Mouse (Mus musculus): ENCODE results near the gene Gm9040. TPM values are rescaled to one million over a fixed set of nuclear protein-coding genes. Genes with fewer than 3 reads are reported as not detected.
"Not testable (repeated sequence)": the region's sequence is repeated elsewhere in the genome, so short reads cannot be mapped to it uniquely, and the experiment has no call there.

Gene Gm9040
- total and polyA plus RNA-seq, 3 experiments: not detected

- H3K9ac ChIP-seq (ENCODE audit: insufficient read depth, low read depth); H3K36me3 ChIP-seq (replicated peaks in 1 of 2; ENCODE audit: control insufficient read depth in 1 of 2, insufficient read depth in 1 of 2, low read length in 1 of 2); dilution Hi-C loops (cut with MboI; ENCODE audit: extremely low pct_ligation_motif_present, extremely low pct_unique_long_range_greater_than_20kb, low sequenced_read_pairs); H3K27me3 ChIP-seq (replicated peaks); in situ Hi-C loops (cut with MboI; ENCODE audit: low pct_ligation_motif_present, low pct_unique_long_range_greater_than_20kb, low sequenced_read_pairs); H3K79me2 ChIP-seq (replicated peaks; ENCODE audit: control insufficient read depth, extremely low read depth, insufficient read depth, poor library complexity, severe bottlenecking); H3K4me2 ChIP-seq (ENCODE audit: insufficient read depth, low read depth, poor library complexity, severe bottlenecking); H3K4me1 ChIP-seq (ENCODE audit: control insufficient read depth in 1 of 2, insufficient read depth in 2 of 2); H3K9me3 ChIP-seq (replicated peaks; ENCODE audit: low read length); H3K4me3 ChIP-seq (replicated peaks in 1 of 3; ENCODE audit: low read depth in 2 of 3, low read length in 2 of 3, poor library complexity in 1 of 3); H3K27ac ChIP-seq (ENCODE audit: insufficient read depth, low read depth); DNase-seq (ENCODE audit: extremely low read depth): not testable (repeated sequence)
Observed at GRCm38 (mm10) chr10:118337731-118338130, 11.0 kb upstream of the Gm9040 start, which contains the start of gene Gm9045. Gene Gm9045 (minus strand): TSS chr10:118337831.

DNA sequence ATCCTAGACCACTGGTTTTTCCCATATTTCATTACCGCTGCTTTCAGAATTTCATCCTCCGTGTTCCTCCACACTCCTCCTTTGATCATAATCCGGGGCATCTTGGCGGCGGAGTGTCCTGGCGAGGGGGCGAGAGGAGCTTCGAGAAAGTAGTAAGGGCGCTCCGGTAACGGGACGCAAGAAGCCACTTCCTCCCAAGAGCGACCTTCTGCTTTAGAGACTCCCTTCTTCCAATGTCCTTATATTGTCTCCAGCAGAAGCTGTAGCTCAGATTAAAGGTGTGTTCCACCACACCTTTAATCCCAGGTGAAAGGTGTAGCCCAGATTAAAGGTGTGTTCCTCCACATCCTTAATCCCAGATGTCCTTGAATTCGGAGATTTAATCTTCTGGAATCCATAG is 5.5 kb upstream of the Gm9040 start, which contains the start of gene Gm9044:
Gm9044 (minus strand) TSS at position 101 of the 400 bp plus-strand sequence.
- H3K79me2 ChIP-seq (replicated peaks; ENCODE audit: control insufficient read depth, extremely low read depth, insufficient read depth, poor library complexity, severe bottlenecking); dilution Hi-C loops (cut with MboI; ENCODE audit: extremely low pct_ligation_motif_present, extremely low pct_unique_long_range_greater_than_20kb, low sequenced_read_pairs); H3K9ac ChIP-seq (ENCODE audit: insufficient read depth, low read depth); H3K27ac ChIP-seq (ENCODE audit: insufficient read depth, low read depth); H3K27me3 ChIP-seq (replicated peaks); H3K36me3 ChIP-seq (replicated peaks in 1 of 2; ENCODE audit: control insufficient read depth in 1 of 2, insufficient read depth in 1 of 2, low read length in 1 of 2); H3K9me3 ChIP-seq (replicated peaks; ENCODE audit: low read length); H3K4me1 ChIP-seq (ENCODE audit: control insufficient read depth in 1 of 2, insufficient read depth in 2 of 2); DNase-seq (ENCODE audit: extremely low read depth); H3K4me2 ChIP-seq (ENCODE audit: insufficient read depth, low read depth, poor library complexity, severe bottlenecking); H3K4me3 ChIP-seq (replicated peaks in 1 of 3; ENCODE audit: low read depth in 2 of 3, low read length in 2 of 3, poor library complexity in 1 of 3); in situ Hi-C loops (cut with MboI; ENCODE audit: low pct_ligation_motif_present, low pct_unique_long_range_greater_than_20kb, low sequenced_read_pairs): not testable (repeated sequence)

GRCm38 (mm10) chr10:118319024-118319423 is 7.7 kb downstream of the Gm9040 start:
- no peaks in the 10 kb centered on the region for H3K27me3 ChIP-seq (replicated peaks)
- no peak for TF ChIP-seq KAT2A (IDR thresholded peaks at IDR 0.05; ENCODE audit: insufficient replicate concordance, low read length)
- TF ChIP-seq MYC (IDR thresholded peaks at IDR 0.05; ENCODE audit: low read depth, low read length): no peak
- no peak for TF ChIP-seq SMC3 (IDR thresholded peaks at IDR 0.05; ENCODE audit: low read depth, low read length)
- TF ChIP-seq MEF2A (IDR thresholded peaks at IDR 0.05; ENCODE audit: borderline replicate concordance, low read depth, low read length): no peak
- no peak for TF ChIP-seq TBP (conservative IDR thresholded peaks at IDR 0.05; ENCODE audit: low read depth, low read length)
- TF ChIP-seq GABPA (IDR thresholded peaks at IDR 0.05; ENCODE audit: insufficient replicate concordance, low read depth, low read length): no peak
- TF ChIP-seq SIN3A (IDR thresholded peaks at IDR 0.05; ENCODE audit: low read length): no peak
- TF ChIP-seq EP300 (IDR thresholded peaks at IDR 0.05; ENCODE audit: low read length): no peak
- no peak for TF ChIP-seq RAD21 (IDR thresholded peaks at IDR 0.05; ENCODE audit: low read depth, low read length)
- no peak for TF ChIP-seq USF2 (conservative IDR thresholded peaks at IDR 0.05; ENCODE audit: low read depth, low read length)
- no peak for TF ChIP-seq MAX (IDR thresholded peaks at IDR 0.05; ENCODE audit: low read length)
- TF ChIP-seq ELF1 (IDR thresholded peaks at IDR 0.05; ENCODE audit: low read depth, low read length): no peak
- TF ChIP-seq CHD1 (IDR thresholded peaks at IDR 0.05; ENCODE audit: low read depth, low read length): no peak
- TF ChIP-seq POLR2A (IDR thresholded peaks at IDR 0.05; ENCODE audit: low read depth, low read length): no peak
- no peak for TF ChIP-seq E2F4 (IDR thresholded peaks at IDR 0.05; ENCODE audit: insufficient replicate concordance, low read depth, low read length)
- in situ Hi-C loops (cut with MboI; ENCODE audit: low pct_ligation_motif_present, low pct_unique_long_range_greater_than_20kb, low sequenced_read_pairs): no loop called here
- H3K79me2 ChIP-seq (replicated peaks; ENCODE audit: control insufficient read depth, extremely low read depth, insufficient read depth, poor library complexity, severe bottlenecking): no peaks in the 10 kb centered on the region
- no peak overlapping the region for H3K4me3 ChIP-seq (replicated peaks in 1 of 3; ENCODE audit: low read depth in 2 of 3, low read length in 2 of 3, poor library complexity in 1 of 3)
- H3K9ac ChIP-seq (ENCODE audit: insufficient read depth, low read depth): no peak overlapping the region
- no peak overlapping the region for H3K27ac ChIP-seq (ENCODE audit: insufficient read depth, low read depth)
- H3K9me3 ChIP-seq (replicated peaks; ENCODE audit: low read length): no peaks in the 10 kb centered on the region
- H3K4me2 ChIP-seq (ENCODE audit: insufficient read depth, low read depth, poor library complexity, severe bottlenecking): no peak overlapping the region
- DNase-seq (ENCODE audit: extremely low read depth): peak; percentile 2
- H3K4me1 ChIP-seq (ENCODE audit: control insufficient read depth in 1 of 2, insufficient read depth in 2 of 2): no peaks in the 10 kb centered on the region
- dilution Hi-C loops (cut with MboI; ENCODE audit: extremely low pct_ligation_motif_present, extremely low pct_unique_long_range_greater_than_20kb, low sequenced_read_pairs): no loop called here
- no peaks in the 10 kb centered on the region for H3K36me3 ChIP-seq (replicated peaks in 1 of 2; ENCODE audit: control insufficient read depth in 1 of 2, insufficient read depth in 1 of 2, low read length in 1 of 2)

- H3K4me2 ChIP-seq (ENCODE audit: insufficient read depth, low read depth, poor library complexity, severe bottlenecking); dilution Hi-C loops (cut with MboI; ENCODE audit: extremely low pct_ligation_motif_present, extremely low pct_unique_long_range_greater_than_20kb, low sequenced_read_pairs); H3K4me3 ChIP-seq (replicated peaks in 1 of 3; ENCODE audit: low read depth in 2 of 3, low read length in 2 of 3, poor library complexity in 1 of 3); H3K9ac ChIP-seq (ENCODE audit: insufficient read depth, low read depth); H3K9me3 ChIP-seq (replicated peaks; ENCODE audit: low read length); H3K27me3 ChIP-seq (replicated peaks); H3K36me3 ChIP-seq (replicated peaks in 1 of 2; ENCODE audit: control insufficient read depth in 1 of 2, insufficient read depth in 1 of 2, low read length in 1 of 2); H3K4me1 ChIP-seq (ENCODE audit: control insufficient read depth in 1 of 2, insufficient read depth in 2 of 2); in situ Hi-C loops (cut with MboI; ENCODE audit: low pct_ligation_motif_present, low pct_unique_long_range_greater_than_20kb, low sequenced_read_pairs); H3K27ac ChIP-seq (ENCODE audit: insufficient read depth, low read depth); H3K79me2 ChIP-seq (replicated peaks; ENCODE audit: control insufficient read depth, extremely low read depth, insufficient read depth, poor library complexity, severe bottlenecking): not testable (repeated sequence)
- peak; percentile 17 for DNase-seq (ENCODE audit: extremely low read depth)
Observed at GRCm38 (mm10) chr10:118302133-118302532, 24.6 kb downstream of the Gm9040 start.
